Mouse (Mus musculus) MEL (cell line): ENCODE measurements around the gene Smim13.

Experiments
- CTCF ChIP-seq, 3 experiments: IDR thresholded peaks in 2 of 3; conservative IDR thresholded peaks in 1 of 3; 2 replicates each; pipeline ENCODE4 v1.5.1; 2011 to 2012; ENCODE audit warnings: low read length in 3 of 3, low read depth in 2 of 3, mild to moderate bottlenecking in 2 of 3, improper control_type of control experiment in 1 of 3, inconsistent platforms in 1 of 3, mixed read lengths in 1 of 3, moderate library complexity in 1 of 3; ENCODE audit not compliant: control insufficient read depth in 1 of 3, insufficient read depth in 1 of 3, poor library complexity in 1 of 3, severe bottlenecking in 1 of 3
- HCFC1 ChIP-seq: IDR thresholded peaks from 2 replicates; pipeline ENCODE4 v1.6.1; 2012; ENCODE audit warnings: low read depth, mild to moderate bottlenecking, inconsistent platforms, low read length, improper control_type of control experiment, moderate library complexity
- JUND ChIP-seq: IDR thresholded peaks from 2 replicates; pipeline ENCODE4 v1.6.1; 2011; ENCODE audit warnings: low read depth, mild to moderate bottlenecking, improper control_type of control experiment, low read length
- MAX ChIP-seq: IDR thresholded peaks from 2 replicates; pipeline ENCODE4 v1.6.1; 2011; ENCODE audit warnings: low read length, improper control_type of control experiment
- MEF2A ChIP-seq: IDR thresholded peaks from 2 replicates; pipeline ENCODE4 v1.6.1; 2014; ENCODE audit warnings: low read depth, mild to moderate bottlenecking, inconsistent platforms, low read length, improper control_type of control experiment; ENCODE audit not compliant: poor library complexity, insufficient replicate concordance, severe bottlenecking; ENCODE audit errors: extremely low read depth
- MXI1 ChIP-seq: IDR thresholded peaks from 2 replicates; pipeline ENCODE4 v1.6.1; 2011; ENCODE audit warnings: mild to moderate bottlenecking, low read depth, low read length, improper control_type of control experiment
- POLR2A ChIP-seq, 2 experiments: IDR thresholded peaks; 2 replicates each; pipeline ENCODE4 v1.6.1; 2011 to 2012; ENCODE audit warnings: low read length in 2 of 2, mild to moderate bottlenecking in 2 of 2, control low read depth in 1 of 2, improper control_type of control experiment in 1 of 2, low read depth in 1 of 2, moderate library complexity in 1 of 2; ENCODE audit not compliant: control insufficient read depth in 1 of 2, insufficient read depth in 1 of 2, poor library complexity in 1 of 2
- POLR2AphosphoS2 ChIP-seq: IDR thresholded peaks from 2 replicates; pipeline ENCODE4 v1.6.1; 2011; ENCODE audit warnings: low read length, improper control_type of control experiment
- POLR2AphosphoS5 ChIP-seq: IDR thresholded peaks from 2 replicates; pipeline ENCODE4 v1.6.1; 2012; ENCODE audit warnings: low read depth, borderline replicate concordance, mild to moderate bottlenecking, inconsistent platforms, low read length, moderate library complexity, mixed read lengths
- UBTF ChIP-seq: IDR thresholded peaks from 2 replicates; pipeline ENCODE4 v1.6.1; 2012; ENCODE audit warnings: low read depth, mild to moderate bottlenecking, inconsistent platforms, low read length, improper control_type of control experiment, moderate library complexity, borderline replicate concordance; ENCODE audit not compliant: insufficient read depth
- USF1 ChIP-seq: IDR thresholded peaks from 2 replicates; pipeline ENCODE4 v1.6.1; 2014; ENCODE audit warnings: low read depth, mild to moderate bottlenecking, inconsistent platforms, low read length, improper control_type of control experiment, moderate library complexity
- USF2 ChIP-seq, 2 experiments: IDR thresholded peaks; 2 replicates each; pipeline ENCODE4 v1.6.1; 2011 to 2012; ENCODE audit warnings: improper control_type of control experiment in 2 of 2, low read length in 2 of 2, borderline replicate concordance in 1 of 2, inconsistent platforms in 1 of 2, low read depth in 1 of 2, mild to moderate bottlenecking in 1 of 2; ENCODE audit not compliant: insufficient read depth in 1 of 2

GRCm38 (mm10) chr13:41295886-41296285 lies 46.2 kb downstream of the Smim13 start:
- TF ChIP-seq USF2 (IDR thresholded peaks at IDR 0.05; ENCODE audit: borderline replicate concordance in 1 of 2, insufficient read depth in 1 of 2, low read depth in 1 of 2, low read length in 2 of 2) (no peak), POLR2A (IDR thresholded peaks at IDR 0.05; ENCODE audit: control insufficient read depth in 1 of 2, insufficient read depth in 1 of 2, low read depth in 1 of 2, low read length in 2 of 2, poor library complexity in 1 of 2) (no peak), CTCF (IDR thresholded peaks at IDR 0.05 in 2 of 3, conservative IDR thresholded peaks at IDR 0.05 in 1 of 3; ENCODE audit: control insufficient read depth in 1 of 3, insufficient read depth in 1 of 3, low read depth in 2 of 3, low read length in 3 of 3, poor library complexity in 1 of 3, severe bottlenecking in 1 of 3) (no peak), UBTF (no peak), POLR2AphosphoS2 (no peak), JUND (no peak), MAX (no peak), MXI1 (no peak), POLR2AphosphoS5 (no peak), HCFC1 (no peak), MEF2A (no peak), USF1 (no peak)
